Mouse (Mus musculus) heart, embryonic 14.5 days (tissue): ENCODE data around the gene Wdr27. TPM values are rescaled to one million over a fixed set of nuclear protein-coding genes. Genes with fewer than 3 reads are reported as not detected.
A peak's percentile ranks its signal among the peaks of the same experiment; 100 is the strongest.
"Not testable (repeated sequence)": the region's sequence is repeated elsewhere in the genome, so short reads cannot be mapped to it uniquely, and the experiment has no call there.

Experiments used
- ATAC-seq: fragments of 200-750 bp; cut with Nextera tagmentation; 2 replicates; pipeline ENCODE4 v1.8.0; 2017; ENCODE audit warnings: low read depth, moderate TSS enrichment; ENCODE audit not compliant: insufficient number of reproducible peaks, insufficient read depth, low FRiP score
- H3K27ac ChIP-seq, 2 experiments: fragments of 200-500 bp in 1 of 2; fragments of 300-500 bp in 1 of 2; sonication (generic) in 1 of 2; replicated peaks in 1 of 2; 2 replicates each; pipeline ENCODE4 v1.5.1; 2012 to 2014; ENCODE audit warnings: low read depth in 2 of 2, low read length in 2 of 2, control low read depth in 1 of 2, mild to moderate bottlenecking in 1 of 2, mixed read lengths in 1 of 2; ENCODE audit not compliant: control insufficient read depth in 1 of 2, insufficient read depth in 1 of 2
- H3K27me3 ChIP-seq: fragments of 300-500 bp; sonication (generic); 2 replicates; pipeline ENCODE4 v1.6.1; 2014; ENCODE audit warnings: mild to moderate bottlenecking, low read length, control low read depth; ENCODE audit not compliant: control insufficient read depth, insufficient read depth
- H3K36me3 ChIP-seq: fragments of 300-500 bp; sonication (generic); 2 replicates; pipeline ENCODE4 v1.6.1; 2014; ENCODE audit warnings: mild to moderate bottlenecking, control low read depth, low read length, mixed read lengths; ENCODE audit not compliant: control insufficient read depth, insufficient read depth
- H3K4me1 ChIP-seq, 2 experiments: fragments of 200-500 bp in 1 of 2; fragments of 300-500 bp in 1 of 2; sonication (generic) in 1 of 2; 2 replicates each; pipeline ENCODE4 v1.6.1; 2012 to 2014; ENCODE audit warnings: low read length in 2 of 2, control low read depth in 1 of 2, mixed read lengths in 1 of 2; ENCODE audit not compliant: control insufficient read depth in 2 of 2, insufficient read depth in 2 of 2
- H3K4me2 ChIP-seq: fragments of 300-500 bp; sonication (generic); 2 replicates; pipeline ENCODE4 v1.6.1; 2014; ENCODE audit warnings: mild to moderate bottlenecking, low read length
- H3K4me3 ChIP-seq, 2 experiments: fragments of 200-500 bp in 1 of 2; fragments of 300-500 bp in 1 of 2; sonication (generic) in 1 of 2; 2 replicates each; pipeline ENCODE4 v1.5.1; 2012 to 2014; ENCODE audit warnings: low read length in 2 of 2, mild to moderate bottlenecking in 2 of 2, control low read depth in 1 of 2, low read depth in 1 of 2, moderate library complexity in 1 of 2; ENCODE audit not compliant: control insufficient read depth in 1 of 2, insufficient read depth in 1 of 2
- H3K9ac ChIP-seq: fragments of 300-500 bp; sonication (generic); 2 replicates; pipeline ENCODE4 v1.6.1; 2014; ENCODE audit warnings: mild to moderate bottlenecking, low read length
- H3K9me3 ChIP-seq: fragments of 300-500 bp; sonication (generic); 2 replicates; pipeline ENCODE4 v1.6.1; 2016; ENCODE audit warnings: low read length, control low read depth; ENCODE audit not compliant: control insufficient read depth
- WGBS: fragments of 180-500 bp; shearing (Covaris S2); extraction: QIAGEN DNeasy Blood & Tissue Kit; methylation state at CpG from one replicate; pipeline ENCODE4 v1.1.7; 2014; 5-methylcytosine and 5-hydroxymethylcytosine counted together
- polyA plus RNA-seq: library from polyadenylated mRNA; unstranded; fragments of >200 nt; fragmentation: Nextera tagmentation; extraction: Ambion mirVana; gene quantifications from 2 replicates; pipeline ENCODE4 v1.2.1, GENCODE M21; 2014

The Wdr27 gene
- 4.6 and 6.4 TPM in 2 replicates for polyA plus RNA-seq

DNA sequence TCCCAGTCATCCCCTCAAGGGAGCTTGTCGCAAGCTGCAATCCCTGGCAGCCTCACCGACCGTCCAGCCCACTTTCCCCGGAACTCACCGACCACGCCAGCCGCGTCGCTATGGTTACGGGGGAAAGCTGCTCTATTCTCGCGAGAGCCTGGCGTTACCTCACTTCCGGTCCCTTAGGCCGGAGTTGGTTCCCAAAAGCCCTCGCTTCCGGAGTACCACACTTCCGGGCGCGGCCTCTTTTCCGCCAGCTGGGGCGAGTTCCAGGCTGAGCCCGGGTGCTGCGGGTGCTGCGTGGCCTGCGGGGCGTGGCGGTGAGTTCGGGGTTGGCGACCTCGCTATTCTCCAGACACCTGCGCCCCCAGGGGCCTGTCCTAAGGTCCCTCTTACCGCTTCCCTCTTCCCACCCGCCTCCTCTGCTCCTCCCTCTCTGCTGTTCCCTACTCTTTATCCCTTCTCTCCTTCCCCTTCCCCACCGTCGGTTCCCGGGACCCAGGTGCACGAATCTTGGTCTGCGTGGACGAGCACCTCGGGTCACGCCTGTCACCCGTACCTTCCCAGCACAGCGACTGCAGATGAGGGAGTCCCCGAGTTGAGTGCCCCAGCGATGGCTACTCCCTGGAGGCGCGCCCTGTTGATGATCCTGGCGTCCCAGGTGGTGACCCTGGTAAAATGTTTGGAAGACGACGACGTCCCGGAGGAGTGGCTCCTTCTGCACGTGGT lies at the start of gene Wdr27, which contains the start of gene 1600012H06Rik:
Wdr27 (minus strand) TSS at position 150 of the 720 bp plus-strand sequence.
1600012H06Rik (plus strand) TSS at position 176 of the 720 bp plus-strand sequence.
- H3K4me1 ChIP-seq: peaks cover 4 to 14% of the 10 kb centered on the region in 2 experiments; a peak in 3 of 4 replicates
- H3K4me3 ChIP-seq: peak within 1 kb of the TSS; percentile 66
- no peaks in the 10 kb centered on the region for H3K27me3 ChIP-seq
- peak; percentile 95 for ATAC-seq
- peak within 1 kb of the TSS; percentile 95 for H3K4me2 ChIP-seq
- WGBS: under 1% methylated on average over 54 of the region's 54 CpGs
- H3K9ac ChIP-seq: peak within 1 kb of the TSS; percentile 92
- no peaks in the 10 kb centered on the region for H3K9me3 ChIP-seq
- peaks cover 33% of the 10 kb centered on the region for H3K36me3 ChIP-seq
- peak within 1 kb of the TSS; percentile 71 to 75 for H3K27ac ChIP-seq

DNA sequence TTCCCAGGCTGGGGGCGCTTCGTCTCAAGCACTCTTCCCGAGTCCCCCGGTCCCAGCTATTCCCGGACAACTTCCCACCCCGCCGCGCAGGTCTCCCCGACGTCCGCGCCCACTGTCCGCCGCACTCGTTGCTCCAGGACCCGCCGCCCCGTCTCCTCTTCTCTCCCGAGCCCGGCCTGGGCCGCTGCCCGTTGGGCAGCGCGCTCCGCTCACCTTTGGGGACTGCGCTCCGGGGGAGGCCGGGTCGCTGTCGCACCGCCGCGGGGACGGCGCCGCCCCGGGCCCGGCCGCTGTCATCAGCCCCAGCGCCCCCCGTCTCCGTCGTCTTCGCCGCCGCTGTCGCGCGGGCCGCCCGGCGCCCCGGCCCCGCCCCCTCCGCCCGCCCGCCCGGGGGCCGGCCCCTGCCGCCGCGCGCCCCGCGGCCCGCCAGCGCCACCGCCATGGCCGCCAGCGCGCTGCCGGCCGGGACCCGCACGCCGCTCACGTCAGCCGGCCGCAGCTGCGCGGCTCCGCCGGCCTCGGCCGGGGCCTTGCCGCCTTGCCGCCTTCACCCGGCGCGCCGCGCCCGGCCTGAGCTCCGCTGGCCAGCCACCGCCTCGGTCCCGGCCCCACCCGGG lies 49.7 kb upstream of the Wdr27 start:
- H3K4me1 ChIP-seq, H3K27me3 ChIP-seq, H3K4me2 ChIP-seq, H3K9ac ChIP-seq, H3K9me3 ChIP-seq, H3K36me3 ChIP-seq, H3K4me3 ChIP-seq, H3K27ac ChIP-seq: not testable (repeated sequence)
- peak; percentile 80 for ATAC-seq
- WGBS: no CpG with 5 or more reads among the region's 98 CpGs

DNA sequence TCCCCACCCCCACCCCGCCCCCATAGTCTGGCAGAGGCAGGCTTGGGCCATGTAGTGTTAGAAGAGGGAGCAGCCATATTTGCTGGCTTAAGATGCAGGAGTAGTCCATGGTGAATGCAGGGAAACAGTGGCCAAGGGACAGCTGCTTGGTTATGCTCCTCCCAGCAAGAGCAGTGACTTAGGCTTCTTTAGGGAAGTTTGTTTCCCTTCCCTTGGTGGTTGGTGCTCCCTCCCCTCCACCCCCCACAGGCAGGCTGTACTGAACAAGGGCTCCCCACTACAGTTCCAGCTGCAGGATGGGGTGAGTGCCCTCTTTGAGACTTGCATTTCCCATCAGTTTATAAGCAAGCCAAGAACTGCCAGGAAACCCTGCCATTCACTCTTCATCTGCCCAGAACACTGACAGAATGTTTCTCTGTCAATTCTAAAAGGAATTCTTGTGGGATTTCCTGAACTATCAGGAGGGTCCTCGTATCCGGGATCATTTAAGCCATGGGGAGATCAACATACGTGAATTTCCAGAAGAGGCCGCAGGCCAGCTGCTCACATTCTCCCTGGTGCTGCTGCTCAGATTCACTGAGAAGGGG lies 47.3 kb upstream of the Wdr27 start:
- H3K4me3 ChIP-seq, H3K9ac ChIP-seq, H3K4me1 ChIP-seq, H3K9me3 ChIP-seq, H3K27me3 ChIP-seq, H3K27ac ChIP-seq, H3K36me3 ChIP-seq, H3K4me2 ChIP-seq, ATAC-seq: not testable (repeated sequence)
- 86% methylated on average over 4 of the region's 5 CpGs for WGBS

DNA sequence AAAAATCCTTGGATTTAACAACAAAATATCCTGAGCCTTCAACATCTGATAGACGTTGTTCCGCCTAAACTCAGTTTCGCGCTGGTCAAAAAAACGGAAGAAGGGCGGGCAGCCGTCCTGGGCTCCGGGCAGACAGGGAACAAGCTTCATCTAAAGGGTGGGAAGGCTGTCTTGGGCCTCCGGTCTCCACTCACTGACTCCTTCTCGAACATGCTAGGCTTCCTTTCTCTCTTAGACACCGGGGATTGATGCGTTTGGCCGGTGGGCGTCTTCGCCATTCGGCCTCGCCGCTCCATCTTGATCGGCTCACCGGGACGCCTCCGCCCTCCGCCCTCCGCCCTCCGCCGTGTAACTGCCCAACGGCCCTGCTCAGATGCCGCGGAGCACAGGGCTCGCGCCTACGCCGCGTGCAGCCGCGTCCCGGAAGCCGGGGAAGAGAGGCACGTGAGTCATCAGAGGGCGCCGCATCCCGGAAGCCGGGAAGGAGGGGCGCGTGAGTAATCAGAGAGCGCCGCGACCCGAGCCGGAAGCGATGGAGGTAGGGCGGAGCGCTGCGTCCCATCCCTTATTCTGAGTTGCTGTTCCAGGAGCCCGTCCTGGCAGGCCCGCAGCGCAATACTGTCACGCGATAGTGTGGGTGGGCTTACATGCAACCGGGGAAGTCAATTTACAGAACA lies 35.5 kb upstream of the Wdr27 start, which contains the start of the genes 9030025P20Rik and Gm3417:
9030025P20Rik (plus strand) TSS at position 107 of the 677 bp plus-strand sequence.
Gm3417 (minus strand) TSS at position 429 of the 677 bp plus-strand sequence.
- WGBS: no CpG with 5 or more reads among the region's 60 CpGs
- H3K4me2 ChIP-seq: peak within 1 kb of the TSS; percentile 35; the same call in 1 of the 2 replicates
- ATAC-seq: peak; percentile 98
- not testable (repeated sequence) for H3K9me3 ChIP-seq, H3K27ac ChIP-seq, H3K27me3 ChIP-seq, H3K36me3 ChIP-seq, H3K4me3 ChIP-seq, H3K4me1 ChIP-seq, H3K9ac ChIP-seq

DNA sequence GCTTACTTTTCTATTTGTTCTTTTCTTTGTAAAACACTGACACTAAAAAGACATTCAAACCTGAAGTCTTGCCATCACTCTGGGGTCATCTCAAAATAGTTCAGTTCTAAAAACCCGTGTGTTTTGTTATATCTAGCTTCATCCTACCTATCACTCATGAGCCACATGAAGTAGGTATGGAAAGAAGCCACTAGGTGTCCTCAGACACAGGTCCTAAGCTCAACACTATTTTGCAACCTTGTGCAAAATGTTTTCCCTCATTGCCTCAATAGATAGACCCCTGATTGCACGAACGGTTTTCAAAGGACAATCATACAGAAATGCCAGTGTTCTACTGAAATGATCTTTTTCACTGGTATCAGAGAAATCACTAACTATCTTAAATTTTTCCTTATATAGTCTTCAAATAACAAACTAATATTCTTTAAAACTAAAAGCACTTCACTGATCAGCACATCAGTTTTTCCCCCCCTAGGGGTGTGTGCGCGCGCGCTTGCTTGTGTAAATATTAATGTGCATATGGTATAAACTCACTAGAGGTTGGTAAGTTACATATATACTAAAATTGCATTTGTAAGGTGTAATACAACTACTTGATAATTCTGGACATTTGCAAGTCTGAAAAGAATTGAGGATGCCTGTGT lies 34.9 kb upstream of the Wdr27 start:
- H3K4me1 ChIP-seq, H3K27me3 ChIP-seq, ATAC-seq, H3K27ac ChIP-seq, H3K9me3 ChIP-seq, H3K36me3 ChIP-seq, H3K4me3 ChIP-seq, H3K9ac ChIP-seq: not testable (repeated sequence)
- WGBS: 4% methylated on average over 4 of the region's 7 CpGs
- peak overlapping the region; percentile 35; the same call in 1 of the 2 replicates for H3K4me2 ChIP-seq

DNA sequence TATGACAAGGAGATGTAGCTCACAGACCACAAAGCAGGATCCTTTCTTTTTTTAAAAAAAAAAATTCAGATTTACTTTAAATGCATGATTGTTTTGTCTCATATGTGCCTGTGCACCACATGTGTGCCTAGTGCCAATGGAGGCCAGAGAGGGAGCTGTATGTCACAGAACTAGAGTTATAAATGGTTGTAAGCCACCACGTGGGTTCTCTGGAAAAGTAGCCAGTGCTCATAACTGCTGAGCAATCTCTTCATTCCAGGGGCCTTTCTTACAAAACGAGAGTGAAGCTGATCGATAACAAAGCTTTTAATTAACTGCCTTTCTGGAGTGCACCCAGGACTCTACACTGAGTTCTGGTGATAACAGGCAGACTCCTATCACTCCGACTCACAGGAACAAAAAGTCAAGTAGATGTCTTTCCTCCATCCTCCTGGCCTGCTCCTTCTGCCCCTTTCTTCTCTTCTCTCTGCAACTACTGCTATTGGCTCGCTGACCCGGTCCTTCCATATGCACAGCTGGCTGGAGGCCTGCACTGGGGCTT lies 25.5 kb upstream of the Wdr27 start:
- ATAC-seq, H3K4me1 ChIP-seq, H3K9ac ChIP-seq, H3K27me3 ChIP-seq, H3K9me3 ChIP-seq, H3K36me3 ChIP-seq, H3K4me2 ChIP-seq, H3K27ac ChIP-seq, H3K4me3 ChIP-seq: not testable (repeated sequence)
- no CpG with 5 or more reads among the region's 6 CpGs for whole genome bisulfite sequencing
